Mouse (Mus musculus) brain, adult 2 months (tissue): Measurements from ENCODE around the gene Cfap99.

Experiments used
- DNase-seq: peaks from one replicate; pipeline ENCODE4 v3.0.0; 2011; ENCODE audit warnings: low read depth, low spot score

Cfap99 gene

DNA sequence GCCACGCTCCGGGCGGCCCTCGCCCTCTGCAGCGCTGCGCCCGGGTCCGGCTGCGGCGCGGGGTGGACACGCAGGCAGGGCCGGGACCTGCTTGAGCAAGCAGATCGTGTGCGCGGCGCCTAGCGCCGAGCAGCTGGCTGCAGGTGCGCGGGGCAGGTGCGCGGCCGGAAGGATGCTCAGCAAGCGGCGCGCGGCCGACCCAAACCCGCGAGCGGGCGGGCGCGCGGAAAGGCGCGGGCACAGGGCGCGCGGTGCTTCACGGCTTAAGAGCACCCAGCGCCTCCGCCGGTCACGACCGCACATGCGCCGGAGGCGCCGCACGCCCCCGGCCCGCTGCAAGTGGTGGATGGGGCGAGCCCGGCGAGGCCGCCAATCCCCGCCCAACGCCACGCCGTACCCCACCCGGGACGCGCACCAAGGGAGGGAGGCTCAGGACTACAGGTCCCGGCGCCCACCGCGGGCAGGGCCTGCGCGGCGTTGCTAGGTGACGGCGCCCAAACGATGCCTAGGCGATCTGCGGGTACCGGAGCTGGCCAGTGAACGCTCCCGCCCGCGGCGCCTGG is at the start of gene Cfap99, which contains the start of gene Zfyve28:
Gene Cfap99 (plus strand): TSS at position 447 of the 563 bp plus-strand sequence.
Gene Zfyve28 (minus strand): TSS at position 296 of the 563 bp plus-strand sequence.
- DNase-seq, result peak; percentile 99

DNA sequence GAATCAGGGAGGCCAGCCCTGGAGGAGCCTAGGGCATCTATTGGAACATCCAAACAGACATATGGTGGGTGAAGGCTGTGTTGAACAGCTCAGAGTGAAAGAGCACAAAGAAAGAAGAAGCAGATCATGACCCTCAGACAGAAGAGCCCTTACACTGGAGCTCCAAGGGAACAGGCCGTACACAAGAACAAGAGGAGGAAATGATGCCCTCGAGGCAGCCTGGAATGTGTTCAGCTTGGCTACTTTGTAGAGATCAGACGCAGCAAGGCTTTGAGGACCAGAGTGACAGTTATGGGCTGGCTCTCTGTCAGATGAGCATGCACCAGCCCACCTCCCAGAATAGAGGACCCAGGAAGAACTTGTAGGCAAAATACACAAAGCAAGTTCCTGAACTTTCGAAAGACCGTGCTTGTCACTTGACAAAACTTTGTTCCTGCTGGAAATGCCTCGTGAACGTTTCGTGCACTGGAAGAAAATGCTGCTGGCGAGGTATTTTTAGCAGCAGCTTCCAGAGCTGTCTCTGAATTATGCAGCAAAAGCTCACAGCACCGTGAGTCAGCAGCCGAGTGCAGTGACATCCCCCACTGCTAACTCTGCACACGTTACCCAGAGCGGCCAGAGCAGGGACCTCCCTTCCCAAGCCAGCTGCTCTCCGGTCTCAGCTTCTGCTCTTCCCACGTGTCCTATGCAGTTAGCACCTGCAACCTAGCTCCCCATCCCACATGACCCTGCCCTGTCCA is 46.0 kb upstream of the Cfap99 start:
- DNase-seq, result peak; percentile 97

DNA sequence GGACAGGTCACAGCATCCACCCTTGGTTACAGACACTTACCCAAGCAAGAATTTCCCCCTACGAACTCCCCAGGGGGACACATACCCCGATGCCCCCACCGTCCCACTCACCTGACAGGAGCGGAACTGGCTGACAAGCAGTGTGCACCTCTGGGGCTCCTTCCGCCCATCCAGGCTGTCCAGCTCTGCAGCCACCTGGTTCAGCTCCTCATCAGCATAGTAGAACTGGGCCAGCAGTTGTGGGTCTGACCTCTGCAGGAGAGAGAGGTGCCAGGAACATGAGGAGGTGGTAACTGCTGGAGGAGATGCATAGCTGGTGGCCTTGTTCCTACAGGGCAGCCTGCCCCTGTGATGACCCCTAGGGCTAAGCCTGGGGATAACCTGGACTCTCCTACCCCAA is 45.3 kb upstream of the Cfap99 start:
- no peak for DNase-seq

DNA sequence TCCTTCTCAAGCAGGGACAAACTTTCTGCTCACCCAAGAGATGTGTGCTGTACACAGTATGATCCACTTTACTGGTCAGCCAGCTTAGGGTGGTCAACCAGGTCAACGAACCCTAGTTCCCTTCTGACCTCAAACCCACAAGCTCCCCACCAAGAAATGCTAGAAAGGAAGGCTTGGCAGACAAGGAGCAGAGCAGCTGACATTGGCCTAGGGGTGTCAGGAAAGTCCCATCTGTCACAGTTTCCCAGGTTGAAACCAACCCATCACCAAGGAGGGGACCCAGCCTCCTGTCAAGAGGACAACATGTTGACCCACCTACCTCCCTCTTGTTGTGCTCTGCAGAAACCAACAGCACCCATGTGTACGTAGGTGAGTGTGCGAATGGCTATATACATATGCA is 42.0 kb upstream of the Cfap99 start:
- DNase-seq, result peak; percentile 78

DNA sequence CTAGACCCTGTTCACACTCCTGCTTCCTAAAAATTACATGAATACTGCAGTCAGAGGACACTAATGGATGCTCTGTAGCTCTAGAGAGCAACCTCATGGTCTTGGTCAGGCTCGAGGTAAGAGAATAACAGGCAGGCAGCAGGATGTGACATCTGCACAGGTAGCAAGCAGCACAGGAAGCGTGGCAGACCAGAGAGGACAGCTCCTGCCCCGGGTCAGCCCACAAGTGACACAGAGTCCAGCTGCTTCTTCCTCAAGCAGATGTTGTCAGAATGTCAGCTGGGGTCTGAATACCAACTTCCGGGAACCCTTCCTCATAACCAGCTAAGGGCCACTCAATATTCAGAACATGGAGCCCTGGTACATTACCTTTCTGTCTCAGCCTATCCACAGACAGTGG is 39.3 kb upstream of the Cfap99 start:
- no peak for DNase-seq

DNA sequence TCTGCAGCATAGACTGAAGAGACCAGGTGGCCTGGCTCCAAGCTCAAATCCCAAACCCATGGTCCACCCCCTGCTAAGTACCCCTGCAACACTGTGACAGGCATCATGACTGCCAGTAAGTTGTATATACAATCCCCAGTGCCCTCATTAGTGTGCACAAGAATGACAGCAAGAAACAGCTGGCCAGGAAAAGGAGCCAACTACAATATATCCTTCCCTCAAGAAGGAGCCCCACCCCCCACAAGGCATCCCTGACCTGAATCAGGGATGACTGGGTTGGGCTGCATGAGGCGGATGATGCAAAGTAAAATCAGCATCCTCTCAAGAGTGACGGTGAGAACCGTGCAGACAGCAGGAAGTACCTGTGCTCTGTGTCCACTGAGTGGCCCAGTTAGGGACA is 38.3 kb upstream of the Cfap99 start:
- peak; percentile 55 for DNase-seq

DNA sequence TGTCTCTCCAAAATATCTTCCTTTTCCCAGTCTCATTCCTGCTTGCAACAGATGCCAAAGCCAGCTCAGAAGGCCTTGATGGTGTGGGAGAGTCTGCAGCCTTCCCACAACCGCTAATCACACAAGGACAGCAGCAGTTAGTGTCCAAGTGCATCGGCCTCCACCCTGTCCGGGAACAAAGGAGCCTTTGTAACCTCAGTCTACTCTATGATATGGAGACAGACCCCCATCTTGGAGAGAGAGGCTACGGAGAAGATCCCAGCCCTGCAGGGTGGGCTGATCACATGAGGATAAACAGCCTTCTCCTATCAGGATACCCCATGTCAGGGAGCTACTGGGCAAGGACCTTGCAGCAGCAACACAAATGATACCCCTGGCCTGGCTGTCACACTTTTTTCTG is 36.6 kb upstream of the Cfap99 start:
- no peak for DNase-seq

DNA sequence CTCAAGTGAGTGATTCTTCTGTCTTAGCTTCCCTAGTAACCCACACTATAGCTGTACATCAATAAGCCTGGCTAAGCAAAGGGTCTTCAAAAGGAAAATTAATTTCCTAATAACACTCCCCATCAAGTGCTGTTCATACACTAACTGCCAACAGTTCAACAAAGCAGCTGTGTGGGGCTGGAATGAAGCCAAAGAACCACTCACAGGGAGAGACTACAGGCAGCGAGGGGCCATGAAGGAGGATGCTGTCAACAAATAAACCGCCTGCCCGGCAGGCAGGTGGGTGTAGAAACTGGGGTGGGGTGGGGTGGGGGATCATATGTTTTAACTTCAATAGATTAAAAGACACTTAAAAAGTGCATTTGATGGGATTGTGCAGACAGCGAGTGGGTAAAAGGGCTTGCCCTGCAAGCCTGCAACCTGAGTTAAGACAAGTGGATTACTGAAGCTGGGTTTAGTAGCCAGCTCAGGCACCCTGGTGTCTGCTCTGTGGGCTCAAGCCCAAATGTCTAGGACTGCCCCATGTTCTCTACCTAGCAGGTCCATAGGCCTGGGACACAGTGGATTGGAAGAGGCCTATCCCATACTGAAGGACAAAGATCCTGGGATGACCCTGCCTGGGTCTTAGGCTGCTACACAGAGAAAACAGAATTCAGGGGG is 36.0 kb upstream of the Cfap99 start:
- DNase-seq, result peak; percentile 83

DNA sequence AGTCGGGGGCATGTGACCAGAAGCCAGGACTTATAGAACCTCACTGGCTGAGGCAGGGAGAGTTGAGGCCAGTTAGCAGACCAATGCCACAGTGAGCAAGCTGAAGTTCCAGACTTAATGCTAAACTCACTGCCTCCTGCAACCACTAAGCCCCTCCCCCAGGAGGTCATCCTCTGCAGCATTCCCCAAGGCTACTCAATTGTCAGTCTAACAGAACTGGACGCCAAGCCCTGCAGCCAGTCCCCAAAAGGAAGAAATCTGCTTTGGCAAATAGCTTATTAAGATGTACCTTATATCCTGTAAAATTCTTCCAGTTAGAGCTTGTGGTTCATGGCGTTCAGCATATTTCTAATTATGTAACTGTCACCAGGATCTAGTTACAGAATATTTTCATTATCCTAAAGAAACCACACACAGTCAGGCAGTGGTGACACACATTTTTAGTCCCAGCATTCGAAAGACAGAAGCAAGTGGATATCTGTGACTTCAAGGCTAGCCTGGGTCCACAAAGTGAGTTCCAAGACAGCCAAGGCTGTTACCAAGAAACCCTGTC is 35.4 kb upstream of the Cfap99 start:
- peak; percentile 60 for DNase-seq

DNA sequence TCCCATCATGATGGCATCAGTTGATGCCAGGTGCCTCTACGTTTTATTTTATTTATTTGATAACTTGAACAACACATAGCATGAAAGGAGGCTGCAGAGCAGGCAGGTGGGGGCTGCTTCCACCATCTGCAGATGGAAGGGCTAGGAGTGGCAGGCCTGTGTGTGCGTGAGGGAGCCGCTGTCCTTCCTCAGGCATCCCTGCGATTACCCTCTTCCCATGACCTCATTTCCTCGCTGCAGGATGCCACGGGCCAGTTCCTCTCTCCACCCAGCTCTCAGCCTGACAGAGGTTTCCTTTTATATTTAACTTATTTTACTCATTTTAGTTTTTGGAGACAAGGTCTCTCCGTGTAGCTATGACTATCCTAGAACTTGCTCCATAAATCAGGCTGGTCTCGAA is 34.1 kb upstream of the Cfap99 start:
- DNase-seq, result peak; percentile 51

DNA sequence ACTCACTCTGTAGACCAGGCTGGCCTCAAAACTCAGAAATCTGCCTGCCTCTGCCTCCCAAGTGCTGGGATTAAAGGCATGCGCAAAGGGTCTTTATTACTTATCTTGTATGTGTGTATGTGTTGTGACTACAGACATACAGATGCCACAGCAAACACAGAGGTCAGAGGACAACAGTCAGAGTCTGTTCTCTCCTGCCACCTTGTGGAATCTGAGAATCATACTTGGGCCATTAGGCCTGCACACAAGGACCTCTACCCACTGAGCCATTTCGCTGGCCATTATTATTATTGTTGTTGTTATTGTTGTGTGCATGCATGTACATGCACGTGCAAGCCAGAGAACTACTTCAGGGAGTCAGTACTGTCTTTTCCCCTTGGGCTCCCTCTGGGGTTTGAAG is 33.2 kb upstream of the Cfap99 start:
- peak; percentile 43 for DNase-seq

DNA sequence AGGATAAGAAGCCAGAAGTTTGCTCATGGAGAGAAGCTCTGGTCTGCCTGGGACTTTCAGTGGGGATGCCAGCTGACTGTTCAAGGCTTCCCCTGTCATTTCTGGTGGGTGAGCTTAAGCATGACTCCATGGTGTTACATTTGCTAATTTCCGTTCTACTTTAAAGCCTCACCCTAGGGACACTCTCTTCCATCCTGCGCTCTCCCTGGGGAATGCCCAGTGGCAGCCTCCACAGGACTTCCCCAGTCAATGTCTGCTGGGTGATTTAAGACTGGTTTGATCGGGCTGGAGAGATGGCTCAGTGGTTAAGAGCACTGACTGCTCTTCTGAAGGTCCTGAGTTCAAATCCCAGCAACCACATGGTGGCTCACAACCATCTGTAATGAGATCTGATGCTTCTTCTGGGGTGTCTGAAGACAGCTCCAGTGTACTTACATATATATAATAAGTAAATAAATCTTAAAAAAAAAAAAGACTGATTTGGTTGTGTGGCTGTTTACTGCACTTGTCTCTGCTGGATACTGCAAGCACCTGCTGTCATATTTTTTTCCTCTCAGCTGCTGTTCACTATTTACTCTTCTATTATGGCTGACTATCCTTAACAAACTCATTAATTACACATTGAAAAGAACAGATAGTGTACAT is 29.1 kb upstream of the Cfap99 start:
- DNase-seq, result no peak

DNA sequence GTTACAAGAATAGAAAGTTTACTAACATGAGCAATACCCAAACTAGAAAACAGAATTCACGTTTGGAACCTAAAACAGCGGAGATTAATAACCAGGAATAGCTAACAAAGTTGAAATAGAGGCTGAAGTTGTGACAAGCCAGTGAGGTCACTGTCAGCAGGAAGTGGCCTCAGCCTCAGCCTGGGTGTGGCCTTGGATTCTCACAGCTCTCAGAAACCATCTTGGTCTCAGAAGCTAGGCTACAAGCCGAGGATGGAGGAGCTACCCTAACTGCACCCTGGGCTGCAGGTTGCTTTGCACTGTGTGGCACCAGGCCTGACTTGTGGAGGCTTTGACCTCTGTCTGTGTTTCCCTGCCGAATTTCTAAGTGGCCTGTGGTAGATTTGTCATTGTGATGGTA is 22.3 kb upstream of the Cfap99 start:
- DNase-seq, result no peak

DNA sequence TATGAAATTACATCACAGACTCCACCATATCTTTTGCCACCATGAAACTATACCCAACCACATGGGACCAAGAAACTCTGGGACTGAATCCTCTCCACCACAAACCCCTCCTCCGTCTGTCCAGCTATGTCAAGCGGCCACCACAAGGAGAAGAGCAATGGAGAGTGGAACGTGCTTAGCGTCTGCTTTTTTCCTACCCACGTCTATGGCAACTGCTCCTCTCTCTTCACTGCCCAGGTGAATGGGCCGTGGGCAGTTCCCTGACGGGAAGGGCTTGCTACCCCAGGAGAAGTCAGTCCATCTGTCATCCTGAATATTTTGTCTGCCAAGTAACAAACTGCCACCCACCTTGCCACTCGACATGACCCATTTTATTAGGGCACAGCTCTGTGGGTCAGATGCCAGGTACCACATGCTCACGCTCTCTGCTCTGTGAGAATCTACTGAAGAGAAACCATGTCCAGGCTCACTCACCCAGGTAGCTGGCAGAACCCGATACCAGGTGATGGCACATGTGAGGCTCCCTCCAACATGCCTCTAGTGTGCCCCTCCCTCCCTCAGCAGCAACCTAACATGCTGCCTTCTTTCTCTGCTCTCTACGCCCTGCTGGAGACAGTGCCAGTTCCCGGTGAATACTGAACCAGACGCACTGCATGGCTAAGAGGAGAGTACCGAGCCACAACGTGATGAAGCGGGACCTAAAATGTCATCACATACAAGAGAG is 19.0 kb upstream of the Cfap99 start:
- DNase-seq, result peak; percentile 99

DNA sequence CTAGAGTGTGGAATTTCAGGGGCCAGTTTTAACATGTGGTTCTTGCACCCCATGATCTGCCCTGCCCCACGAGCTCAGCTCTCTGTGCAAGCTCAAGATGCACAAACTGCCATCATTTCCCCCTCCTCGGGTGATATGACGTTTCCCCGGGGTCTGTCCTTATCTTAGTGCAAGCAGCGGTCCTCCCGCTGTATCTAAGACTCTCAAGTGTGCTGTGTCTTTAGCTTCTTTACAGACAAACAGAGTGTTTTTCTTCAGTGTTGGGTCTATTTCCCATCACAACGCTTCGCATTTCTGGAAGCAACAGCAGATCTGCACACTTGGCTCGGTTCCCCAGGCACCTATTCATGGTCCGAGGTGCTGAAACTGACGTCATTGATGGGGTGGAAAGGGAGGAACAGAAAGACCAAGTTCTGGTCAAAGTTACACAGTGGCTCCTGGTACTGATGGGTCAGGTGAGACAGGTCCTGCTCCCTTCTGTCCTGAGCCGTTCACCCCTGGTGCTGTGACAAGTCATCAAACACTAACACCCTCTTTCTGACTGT is 18.4 kb upstream of the Cfap99 start:
- DNase-seq, result peak; percentile 74

DNA sequence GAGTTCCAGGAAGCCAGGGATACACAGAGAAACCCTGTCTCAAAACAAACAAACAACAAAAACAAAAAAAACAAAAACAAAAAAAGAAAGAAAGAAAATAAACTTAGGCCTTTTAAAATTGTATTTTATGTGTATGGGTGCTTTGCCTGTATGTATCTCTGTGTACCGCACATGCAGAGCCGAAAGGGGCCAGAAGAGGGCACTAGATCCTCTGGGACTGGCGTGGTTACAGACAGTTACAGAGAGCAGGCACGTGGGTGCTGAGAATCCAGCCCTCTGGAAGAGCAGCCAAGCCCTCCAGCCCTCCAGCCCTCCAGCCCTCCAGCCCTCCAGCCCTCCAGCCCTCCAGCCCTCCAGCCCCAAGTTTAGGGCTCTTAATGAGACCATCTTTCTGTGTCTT is 16.7 kb upstream of the Cfap99 start:
- DNase-seq, result peak; percentile 78

DNA sequence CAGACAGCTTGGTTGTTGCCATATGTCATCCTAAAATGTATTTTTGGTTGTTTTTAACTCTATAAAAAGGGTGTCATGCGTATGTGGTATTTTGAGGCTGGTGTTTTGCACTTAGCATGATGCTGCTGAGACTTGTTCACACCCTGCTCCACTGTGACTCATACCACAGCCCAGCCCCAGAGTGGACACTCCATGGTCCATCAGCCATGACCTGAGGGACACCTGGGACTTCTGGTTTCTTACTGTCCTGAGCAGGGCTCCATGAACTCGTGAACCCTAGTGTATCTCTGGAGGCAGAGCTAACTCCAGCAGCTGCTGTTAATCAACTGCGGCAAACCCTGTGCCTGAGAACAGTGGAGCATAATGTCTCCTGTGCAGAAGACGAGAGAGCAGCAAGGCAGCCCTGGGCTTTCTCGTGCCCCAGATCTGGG is 15.1 kb upstream of the Cfap99 start:
- peak; percentile 76 for DNase-seq

DNA sequence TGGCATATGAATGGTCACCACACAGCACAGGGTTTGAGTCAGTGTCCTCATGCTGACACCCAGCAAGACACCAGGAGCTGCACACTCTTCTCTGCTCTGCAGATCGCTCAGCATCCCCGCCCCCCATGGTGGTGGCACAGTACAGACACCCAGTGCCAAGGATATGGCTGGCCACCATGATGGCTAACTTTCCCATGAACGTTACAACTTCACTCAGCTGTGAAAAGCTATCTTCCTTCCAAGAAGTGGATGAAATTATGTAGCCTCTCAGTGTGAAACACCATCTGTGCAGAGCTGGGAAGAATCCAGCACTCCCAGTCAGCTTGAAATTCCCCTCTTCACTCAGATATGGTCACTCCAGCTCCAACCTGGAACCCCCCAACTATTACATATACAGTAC is 14.1 kb upstream of the Cfap99 start:
- DNase-seq, result peak; percentile 93

DNA sequence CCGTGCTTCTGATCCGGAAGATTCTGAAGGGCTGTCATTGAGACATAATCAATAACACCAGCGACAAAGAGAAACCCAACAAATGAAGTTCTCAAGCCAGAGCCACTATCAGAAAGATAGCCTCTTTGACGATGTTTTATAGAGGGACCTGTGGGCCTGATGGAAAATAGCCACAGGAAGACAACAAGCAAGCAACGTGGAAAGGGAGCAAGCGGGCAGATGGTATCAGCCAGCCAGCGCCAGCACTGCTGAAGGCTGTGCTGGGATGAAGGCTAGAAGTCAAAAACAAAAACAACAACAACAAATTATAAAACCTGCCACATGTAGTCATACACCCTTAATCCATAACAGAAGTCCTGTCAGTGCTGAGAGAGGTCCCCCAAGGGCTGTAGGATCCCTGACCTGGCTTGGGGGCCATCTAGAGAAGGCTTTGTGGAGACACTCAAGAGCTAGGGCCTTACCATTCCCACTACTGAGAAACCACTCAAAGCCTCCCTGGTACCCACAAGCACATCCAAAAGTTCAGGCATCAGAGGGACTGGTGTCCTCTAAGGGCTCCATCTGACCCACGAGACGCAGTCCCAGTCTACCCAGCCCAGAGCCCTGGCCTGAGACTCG is 13.6 kb upstream of the Cfap99 start:
- DNase-seq, result peak; percentile 69

DNA sequence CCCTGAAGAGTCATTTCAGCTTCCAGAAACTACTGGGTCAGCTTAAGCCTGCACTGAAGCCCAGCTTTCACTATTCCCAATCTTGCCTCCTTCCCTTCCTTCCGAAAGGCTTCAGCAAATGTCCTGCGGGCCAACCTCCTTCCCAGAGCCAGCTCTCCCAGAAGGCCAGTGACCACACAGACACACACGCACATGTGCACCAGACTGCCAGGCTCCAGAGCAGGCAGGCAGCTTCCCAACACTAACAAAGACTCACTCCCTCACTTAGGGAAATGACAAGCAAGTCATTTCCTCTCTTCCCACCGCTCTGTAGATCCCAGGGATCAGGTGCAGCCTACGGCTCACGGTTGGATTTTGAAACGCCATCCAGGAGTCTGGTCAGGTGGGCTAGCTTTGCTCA is 12.2 kb upstream of the Cfap99 start:
- peak; percentile 63 for DNase-seq

DNA sequence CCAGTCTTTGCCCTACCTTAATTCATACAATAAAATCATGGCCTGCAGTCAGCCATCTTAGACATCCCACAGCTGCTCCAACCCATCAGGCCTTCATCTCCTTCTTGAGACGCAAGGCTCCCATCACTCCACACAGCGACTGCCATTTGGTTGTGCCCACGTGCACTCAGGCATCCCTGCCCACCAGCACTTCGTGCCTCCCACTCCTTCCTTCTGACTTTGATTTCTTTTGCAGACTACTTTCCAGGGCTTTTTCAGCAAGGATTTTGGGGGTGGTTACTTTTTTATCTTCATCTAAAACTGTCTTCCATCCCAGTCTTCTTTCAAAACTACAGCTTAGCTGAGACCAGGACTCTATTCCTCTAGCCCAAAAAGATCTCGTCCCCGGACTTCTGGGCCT is 11.7 kb upstream of the Cfap99 start:
- DNase-seq, result peak; percentile 92
